Mouse (Mus musculus) limb, embryonic 14.5 days (tissue): Measurements from ENCODE around the gene Il34. TPM values are rescaled to one million over a fixed set of nuclear protein-coding genes. Genes with fewer than 3 reads are reported as not detected.
A peak's percentile ranks its signal among the peaks of the same experiment; 100 is the strongest.

Experiments used
- ATAC-seq: fragments of 200-750 bp; cut with Nextera tagmentation; 2 replicates; pipeline ENCODE4 v1.8.0; 2017; ENCODE audit warnings: low read depth, moderate number of reproducible peaks, moderate TSS enrichment; ENCODE audit not compliant: low FRiP score
- DNase-seq: peaks from one replicate; pipeline ENCODE4 v3.0.0-alpha.2; 2015; ENCODE audit warnings: low spot score
- H3K27ac ChIP-seq: fragments of 300-500 bp; sonication (generic); replicated peaks from 2 replicates; pipeline ENCODE4 v1.5.1; 2014; ENCODE audit warnings: low read depth, mild to moderate bottlenecking, low read length, moderate library complexity, mixed read lengths
- H3K27me3 ChIP-seq: fragments of 300-500 bp; sonication (generic); 2 replicates; pipeline ENCODE4 v1.6.1; 2014; ENCODE audit warnings: low read length, mixed read lengths; ENCODE audit not compliant: control insufficient read depth, insufficient read depth
- H3K36me3 ChIP-seq: fragments of 300-500 bp; sonication (generic); 2 replicates; pipeline ENCODE4 v1.6.1; 2014; ENCODE audit warnings: mild to moderate bottlenecking, low read length, moderate library complexity, mixed read lengths; ENCODE audit not compliant: control insufficient read depth, insufficient read depth
- H3K4me1 ChIP-seq: fragments of 300-500 bp; sonication (generic); 2 replicates; pipeline ENCODE4 v1.6.1; 2014; ENCODE audit warnings: antibody characterized with exemption, low read length, mixed read lengths; ENCODE audit not compliant: control insufficient read depth, insufficient read depth
- H3K4me2 ChIP-seq: fragments of 300-500 bp; sonication (generic); replicated peaks from 2 replicates; pipeline ENCODE4 v1.6.1; 2014; ENCODE audit warnings: low read depth, mild to moderate bottlenecking, low read length, moderate library complexity; ENCODE audit not compliant: severe bottlenecking
- H3K4me3 ChIP-seq: fragments of 300-500 bp; sonication (generic); replicated peaks from 2 replicates; pipeline ENCODE4 v1.5.1; 2014; ENCODE audit warnings: low read length
- H3K9ac ChIP-seq: fragments of 300-500 bp; sonication (generic); 2 replicates; pipeline ENCODE4 v1.6.1; 2014; ENCODE audit warnings: mild to moderate bottlenecking, low read depth, low read length, moderate library complexity; ENCODE audit not compliant: severe bottlenecking
- H3K9me3 ChIP-seq: fragments of 300-500 bp; sonication (generic); 2 replicates; pipeline ENCODE4 v1.6.1; 2016; ENCODE audit warnings: low read length; ENCODE audit not compliant: control insufficient read depth
- POLR2A ChIP-seq: fragments of 200-500 bp; IDR thresholded peaks from 2 replicates; pipeline ENCODE4 v1.8.0; 2012; ENCODE audit warnings: inconsistent platforms, mild to moderate bottlenecking, moderate library complexity, borderline replicate concordance; ENCODE audit not compliant: insufficient read depth, insufficient read length; ENCODE audit errors: extremely low read depth
- WGBS: fragments of 180-500 bp; shearing (Covaris S2); extraction: QIAGEN DNeasy Blood & Tissue Kit; methylation state at CpG from one replicate; pipeline ENCODE4 v1.1.7; 2014; 5-methylcytosine and 5-hydroxymethylcytosine counted together
- polyA plus RNA-seq, 2 experiments: library from polyadenylated mRNA; depleted of rRNA in 1 of 2; stranded (reverse) in 1 of 2; unstranded in 1 of 2; fragments of >200 nt; fragmentation: Nextera tagmentation in 1 of 2; extraction: Ambion mirVana in 1 of 2; gene quantifications; 2 replicates each; pipeline versions ENCODE4 v1.2.1 to v1.2.3; 2012 to 2014

The Il34 gene
- polyA plus RNA-seq, 2 experiments: 0.95 to 1.6 TPM

- no peak for TF ChIP-seq POLR2A
- Histone ChIP-seq H3K36me3 (peaks cover 53% of the 10 kb centered on the region), H3K4me1 (peaks cover 17% of the 10 kb centered on the region), H3K27me3 (no peaks in the 10 kb centered on the region), H3K9ac (peak overlapping the region; percentile 97), H3K4me3 (peak overlapping the region; percentile 98), H3K9me3 (no peaks in the 10 kb centered on the region), H3K4me2 (peak overlapping the region; percentile 87), H3K27ac (peak overlapping the region; percentile 81)
- WGBS: 8% methylated on average over 17 of the region's 17 CpGs
- ATAC-seq (no peak), DNase-seq (peak; percentile 3)
Observed at GRCm38 (mm10) chr8:110845821-110846404, 40.2 kb upstream of the Il34 start.

GRCm38 (mm10) chr8:110844941-110845340 lies 39.2 kb upstream of the Il34 start:
- Histone ChIP-seq H3K4me2 (peak overlapping the region; percentile 87), H3K4me3 (peak overlapping the region; percentile 98), H3K9me3 (no peaks in the 10 kb centered on the region), H3K4me1 (peaks cover 17% of the 10 kb centered on the region), H3K27me3 (no peaks in the 10 kb centered on the region), H3K27ac (no peak overlapping the region), H3K9ac (0 out of 2 replicates have a peak overlapping the region, but pooled peaks have one; percentile 97), H3K36me3 (peaks cover 53% of the 10 kb centered on the region)
- no peak for TF ChIP-seq POLR2A
- WGBS: 78% methylated on average over 3 of the region's 3 CpGs
- no peak for DNase-seq
- no peak for ATAC-seq

- no peak overlapping the region for H3K4me2 ChIP-seq
- H3K9me3 ChIP-seq: no peaks in the 10 kb centered on the region
- WGBS: 66% methylated on average over 5 of the region's 5 CpGs
- no peak overlapping the region for H3K9ac ChIP-seq
- DNase-seq (no peak), ATAC-seq (no peak)
- peaks cover 66% of the 10 kb centered on the region for H3K36me3 ChIP-seq
- H3K4me3 ChIP-seq: no peak overlapping the region
- no peaks in the 10 kb centered on the region for H3K27me3 ChIP-seq
- TF ChIP-seq POLR2A: no peak
- peaks cover 15% of the 10 kb centered on the region for H3K4me1 ChIP-seq
- H3K27ac ChIP-seq: no peak overlapping the region
Observed at GRCm38 (mm10) chr8:110843207-110843606, 37.5 kb upstream of the Il34 start.

GRCm38 (mm10) chr8:110842012-110842574 lies 36.4 kb upstream of the Il34 start:
- no peak overlapping the region for H3K27ac ChIP-seq
- WGBS: 93% methylated on average over 3 of the region's 3 CpGs
- H3K4me3 ChIP-seq: no peak overlapping the region
- H3K27me3 ChIP-seq: no peaks in the 10 kb centered on the region
- no peak overlapping the region for H3K9ac ChIP-seq
- H3K9me3 ChIP-seq: no peaks in the 10 kb centered on the region
- H3K4me1 ChIP-seq: peaks cover 8% of the 10 kb centered on the region
- H3K4me2 ChIP-seq: no peak overlapping the region
- no peak for ATAC-seq
- H3K36me3 ChIP-seq: peaks cover 77% of the 10 kb centered on the region
- DNase-seq: no peak
- TF ChIP-seq POLR2A: no peak

GRCm38 (mm10) chr8:110831956-110832355 lies 26.2 kb upstream of the Il34 start:
- Histone ChIP-seq H3K4me3 (no peak overlapping the region), H3K27ac (no peak overlapping the region), H3K9ac (no peak overlapping the region), H3K9me3 (no peaks in the 10 kb centered on the region), H3K4me2 (no peak overlapping the region), H3K27me3 (no peaks in the 10 kb centered on the region), H3K36me3 (peaks cover 95% of the 10 kb centered on the region), H3K4me1 (no peaks in the 10 kb centered on the region)
- DNase-seq (no peak), ATAC-seq (no peak)
- TF ChIP-seq POLR2A: no peak
- WGBS: 88% methylated on average over 3 of the region's 3 CpGs
